Mouse (Mus musculus) midbrain, embryonic 13.5 days (tissue): Measurements from ENCODE around the gene Znhit2. TPM values are rescaled to one million over a fixed set of nuclear protein-coding genes. Genes with fewer than 3 reads are reported as not detected.
A peak's percentile ranks its signal among the peaks of the same experiment; 100 is the strongest.

Experiments used
- ATAC-seq: fragments of 200-750 bp; cut with Nextera tagmentation; 2 replicates; pipeline ENCODE4 v1.8.0; 2017; ENCODE audit warnings: mild to moderate bottlenecking, moderate TSS enrichment, moderate library complexity
- H3K27ac ChIP-seq: fragments of 300-500 bp; sonication (generic); 2 replicates; pipeline ENCODE4 v1.5.1; 2015; ENCODE audit warnings: inconsistent platforms, mild to moderate bottlenecking, moderate library complexity
- H3K27me3 ChIP-seq: fragments of 300-500 bp; sonication (generic); 2 replicates; pipeline ENCODE4 v1.6.1; 2015; ENCODE audit warnings: mild to moderate bottlenecking, inconsistent platforms
- H3K36me3 ChIP-seq: fragments of 300-500 bp; sonication (generic); 2 replicates; pipeline ENCODE4 v1.6.1; 2015; ENCODE audit warnings: mild to moderate bottlenecking, inconsistent platforms
- H3K4me1 ChIP-seq: fragments of 300-500 bp; sonication (generic); replicated peaks from 2 replicates; pipeline ENCODE4 v1.6.1; 2015; ENCODE audit warnings: inconsistent platforms
- H3K4me2 ChIP-seq: fragments of 300-500 bp; sonication (generic); replicated peaks from 2 replicates; pipeline ENCODE4 v1.6.1; 2015; ENCODE audit warnings: moderate library complexity, mild to moderate bottlenecking, inconsistent platforms
- H3K4me3 ChIP-seq: fragments of 300-500 bp; sonication (generic); replicated peaks from 2 replicates; pipeline ENCODE4 v1.5.1; 2015; ENCODE audit warnings: mild to moderate bottlenecking, inconsistent platforms
- H3K9ac ChIP-seq: fragments of 300-500 bp; sonication (generic); replicated peaks from 2 replicates; pipeline ENCODE4 v1.6.1; 2015; ENCODE audit warnings: mild to moderate bottlenecking, inconsistent platforms
- H3K9me3 ChIP-seq: fragments of 300-500 bp; sonication (generic); 2 replicates; pipeline ENCODE4 v1.6.1; 2016; ENCODE audit warnings: mild to moderate bottlenecking, inconsistent platforms
- WGBS: fragments of 180-500 bp; shearing (Covaris S2); methylation state at CpG from one replicate; pipeline ENCODE4 v1.1.7; 2015; 5-methylcytosine and 5-hydroxymethylcytosine counted together
- polyA plus RNA-seq: library from polyadenylated mRNA; unstranded; fragments of >200 nt; fragmentation: Nextera tagmentation; extraction: Ambion mirVana; gene quantifications from 2 replicates; pipeline ENCODE4 v1.2.1, GENCODE M21; 2015

Gene Znhit2
- polyA plus RNA-seq, 1 experiment from 2014 or later = 33.1 TPM

DNA sequence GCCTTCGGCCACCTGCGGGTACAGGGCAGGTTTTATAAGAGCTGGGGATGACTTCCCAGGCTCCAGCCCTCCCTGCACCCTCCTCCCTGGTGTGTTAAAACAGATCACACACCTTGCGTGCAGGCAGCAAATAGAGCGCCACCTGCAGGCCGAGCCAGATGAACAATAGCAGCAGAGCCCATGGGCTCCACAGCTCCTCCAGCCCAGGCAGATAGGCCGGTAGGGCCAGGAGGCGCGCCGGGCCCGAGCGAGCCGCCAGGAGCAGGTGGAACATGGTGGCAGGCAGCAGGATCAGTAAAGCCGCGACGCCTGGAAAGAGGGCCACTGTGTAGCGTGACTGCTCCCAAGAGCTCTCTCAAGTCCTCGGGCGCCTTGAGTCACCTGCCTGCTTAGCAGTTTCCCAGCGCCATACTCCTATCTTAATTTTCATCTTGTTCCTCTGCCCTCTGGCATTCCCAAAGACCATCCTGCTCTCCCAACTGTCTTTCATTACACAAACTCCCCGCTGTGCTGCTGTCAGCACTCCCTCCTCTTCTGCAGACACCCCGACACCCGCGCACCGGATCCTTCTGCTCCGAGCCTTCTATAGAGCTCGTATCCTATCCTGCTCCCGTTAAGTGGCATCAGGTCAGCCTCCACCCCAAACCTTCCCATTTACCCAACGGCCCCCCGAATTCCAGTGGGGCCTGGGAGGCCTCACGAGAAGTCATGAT lies 6.2 kb downstream of the Znhit2 start:
- no peaks in the 10 kb centered on the region for H3K27me3 ChIP-seq
- peak overlapping the region; percentile 93 for H3K27ac ChIP-seq
- no peaks in the 10 kb centered on the region for H3K9me3 ChIP-seq
- under 1% methylated on average over 30 of the region's 30 CpGs for WGBS
- peak overlapping the region; percentile 84 for H3K9ac ChIP-seq
- peaks cover 48% of the 10 kb centered on the region for H3K4me1 ChIP-seq
- peak overlapping the region; percentile 93 for H3K4me2 ChIP-seq
- ATAC-seq = peak; percentile 76
- peaks cover 28% of the 10 kb centered on the region for H3K36me3 ChIP-seq
- peak overlapping the region; percentile 62 for H3K4me3 ChIP-seq

DNA sequence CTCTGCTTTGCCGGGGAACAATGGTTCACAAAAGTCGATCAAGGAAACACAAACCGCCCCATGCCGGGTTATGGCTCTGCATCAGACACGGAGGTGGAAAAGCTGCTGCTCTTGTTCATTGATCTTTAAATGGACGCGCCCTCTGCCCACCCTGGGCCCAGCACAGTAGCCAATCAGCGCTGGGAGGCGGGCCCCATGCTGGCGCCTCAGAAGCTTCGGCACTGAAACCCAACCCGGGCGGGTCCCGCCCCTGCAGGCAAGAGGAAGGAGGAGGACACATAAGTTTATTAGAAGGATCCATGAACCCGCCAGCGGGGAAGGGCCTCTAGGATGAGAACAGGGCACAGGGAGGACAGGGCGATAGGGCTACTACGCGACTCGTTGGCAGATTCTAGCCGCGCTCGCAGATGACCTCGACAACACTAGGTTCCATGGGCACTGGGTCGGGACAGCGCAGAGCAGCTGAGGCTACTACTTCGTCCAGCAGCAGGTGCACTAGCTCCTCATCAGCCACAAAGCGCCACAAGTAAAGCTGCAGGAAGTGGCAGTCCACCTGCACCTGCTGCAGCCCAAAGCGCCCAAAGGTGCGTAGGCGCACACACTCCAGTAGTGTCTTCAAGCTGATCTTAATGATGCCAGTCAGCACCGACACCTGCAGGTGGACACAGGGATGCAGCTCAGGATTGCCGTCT lies 6.9 kb downstream of the Znhit2 start, which contains the start of gene Tm7sf2:
Tm7sf2 (minus strand) TSS at position 650 of the 692 bp plus-strand sequence.
- Histone ChIP-seq H3K27ac (peak within 1 kb of the TSS; percentile 93), H3K36me3 (peaks cover 33% of the 10 kb centered on the region), H3K27me3 (no peaks in the 10 kb centered on the region), H3K9me3 (no peaks in the 10 kb centered on the region), H3K4me1 (peaks cover 41% of the 10 kb centered on the region), H3K4me3 (peak within 1 kb of the TSS; percentile 62), H3K4me2 (peak within 1 kb of the TSS; percentile 93), H3K9ac (peak within 1 kb of the TSS; percentile 84)
- peak; percentile 92 for ATAC-seq
- WGBS = 8% methylated on average over 33 of the region's 33 CpGs

DNA sequence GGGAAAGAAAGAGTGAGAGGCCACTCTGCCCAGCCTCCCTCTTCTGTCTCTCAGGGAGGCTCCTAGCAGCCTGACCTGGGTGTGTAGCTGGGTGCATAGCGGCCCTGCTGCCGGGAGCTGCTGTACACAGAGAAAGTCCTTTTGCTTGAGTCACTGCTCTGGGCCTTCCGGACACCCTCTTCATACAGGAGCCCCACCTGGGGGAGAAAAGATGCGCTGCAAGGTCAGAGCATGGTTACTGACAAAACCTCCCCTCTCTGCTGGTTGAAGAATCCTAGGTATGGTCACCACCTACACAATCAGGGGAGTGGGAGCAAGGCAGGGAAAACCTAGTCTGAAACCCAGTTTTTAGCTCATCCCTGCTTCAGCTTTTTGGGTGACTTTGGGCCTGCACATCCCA lies 8.0 kb downstream of the Znhit2 start:
- Histone ChIP-seq H3K9ac (no peak overlapping the region), H3K4me3 (no peak overlapping the region), H3K27me3 (no peaks in the 10 kb centered on the region), H3K4me1 (peaks cover 30% of the 10 kb centered on the region), H3K36me3 (peaks cover 42% of the 10 kb centered on the region), H3K4me2 (no peak overlapping the region), H3K27ac (no peak overlapping the region), H3K9me3 (no peaks in the 10 kb centered on the region)
- no peak for ATAC-seq
- WGBS = 82% methylated on average over 4 of the region's 4 CpGs

DNA sequence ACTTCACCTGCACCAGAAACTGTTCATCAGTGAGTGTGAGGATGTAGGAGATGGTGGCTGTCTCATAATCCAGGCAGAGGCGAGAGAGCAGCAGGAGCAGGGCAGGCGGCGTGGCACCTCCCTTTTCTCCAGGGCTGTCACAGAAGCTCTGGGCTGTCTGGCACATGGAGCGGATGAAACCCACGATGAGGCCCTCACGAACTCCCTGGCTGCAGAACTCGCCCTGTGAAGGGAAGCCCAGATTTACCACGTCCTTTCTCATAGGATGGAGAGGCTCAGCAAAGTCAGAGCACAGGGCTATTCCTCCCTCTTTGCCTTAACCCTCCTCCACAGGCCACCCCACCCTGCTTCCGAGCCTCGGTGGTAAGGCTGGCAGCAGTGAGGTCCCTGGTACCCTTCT lies 8.9 kb downstream of the Znhit2 start:
- H3K9ac ChIP-seq = no peak overlapping the region
- peaks cover 29% of the 10 kb centered on the region for H3K4me1 ChIP-seq
- H3K36me3 ChIP-seq = peaks cover 46% of the 10 kb centered on the region
- H3K27me3 ChIP-seq = no peaks in the 10 kb centered on the region
- no peaks in the 10 kb centered on the region for H3K9me3 ChIP-seq
- no peak overlapping the region for H3K4me2 ChIP-seq
- WGBS = 92% methylated on average over 10 of the region's 10 CpGs
- no peak for ATAC-seq
- no peak overlapping the region for H3K4me3 ChIP-seq
- H3K27ac ChIP-seq = no peak overlapping the region

DNA sequence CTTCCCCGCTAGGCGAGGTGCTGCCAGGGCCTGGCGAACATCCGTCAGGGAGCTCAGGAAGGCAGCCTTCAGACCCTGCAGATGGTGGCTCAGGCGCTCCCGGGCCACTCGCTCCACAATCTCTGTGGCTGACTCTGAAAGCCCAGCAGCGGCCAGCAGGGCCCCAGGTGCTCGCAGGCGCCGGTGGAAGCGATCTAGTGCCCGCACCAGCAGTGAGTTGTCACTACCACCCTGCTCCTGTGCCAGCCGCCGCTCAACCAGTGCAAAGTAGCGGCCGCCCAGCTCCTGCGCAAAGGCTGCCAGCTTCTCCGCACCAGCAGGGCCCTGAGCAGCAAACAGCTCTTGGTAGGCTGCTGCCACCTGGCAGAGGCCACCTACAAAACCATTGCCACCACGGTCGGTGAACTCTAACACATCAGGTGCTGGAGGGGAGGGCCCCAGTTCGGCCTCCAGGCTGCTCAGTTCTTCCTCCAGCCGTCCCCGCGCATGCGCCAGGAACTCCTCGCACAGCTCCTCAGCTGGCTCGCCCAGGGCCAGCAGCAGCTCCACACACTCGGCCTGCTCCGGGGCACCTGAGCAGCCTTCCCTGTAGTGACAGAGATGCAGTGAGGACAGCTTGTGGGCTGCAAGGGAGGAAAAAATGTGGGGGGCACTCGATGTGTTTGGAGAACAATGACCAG lies 9.7 kb downstream of the Znhit2 start:
- H3K4me1 ChIP-seq = peaks cover 29% of the 10 kb centered on the region
- H3K4me2 ChIP-seq = no peak overlapping the region
- 93% methylated on average over 31 of the region's 31 CpGs for WGBS
- no peaks in the 10 kb centered on the region for H3K27me3 ChIP-seq
- no peak for ATAC-seq
- peak overlapping the region; percentile 28; the same call in 1 of the 2 replicates for H3K9ac ChIP-seq
- H3K36me3 ChIP-seq = peaks cover 46% of the 10 kb centered on the region
- H3K9me3 ChIP-seq = no peaks in the 10 kb centered on the region
- no peak overlapping the region for H3K27ac ChIP-seq
- H3K4me3 ChIP-seq = no peak overlapping the region

DNA sequence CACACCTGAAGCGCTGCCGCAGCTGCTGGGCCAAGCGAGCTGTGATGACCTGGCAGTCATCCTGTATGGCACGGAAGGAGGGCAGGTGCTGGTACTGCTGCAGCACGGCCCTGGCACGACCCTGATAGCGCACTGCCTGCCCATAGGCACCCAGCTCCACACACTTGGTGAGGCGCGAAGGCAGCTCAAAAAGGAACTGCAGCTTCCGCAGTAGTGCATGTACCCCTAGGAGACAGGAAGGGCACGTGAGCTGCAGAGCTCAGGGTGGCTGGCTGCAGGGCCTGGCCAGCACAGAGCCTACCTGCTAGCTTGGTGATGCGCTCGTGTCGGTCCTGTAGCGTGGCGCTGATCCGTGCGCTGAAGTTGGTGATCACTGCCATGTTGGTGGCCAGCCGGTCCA lies 10.3 kb downstream of the Znhit2 start:
- Histone ChIP-seq H3K4me1 (peaks cover 29% of the 10 kb centered on the region), H3K27ac (no peak overlapping the region), H3K9ac (peak overlapping the region; percentile 28; the same call in 1 of the 2 replicates), H3K36me3 (peaks cover 46% of the 10 kb centered on the region), H3K4me2 (no peak overlapping the region), H3K9me3 (no peaks in the 10 kb centered on the region), H3K27me3 (no peaks in the 10 kb centered on the region), H3K4me3 (no peak overlapping the region)
- 96% methylated on average over 19 of the region's 19 CpGs for WGBS
- no peak for ATAC-seq

DNA sequence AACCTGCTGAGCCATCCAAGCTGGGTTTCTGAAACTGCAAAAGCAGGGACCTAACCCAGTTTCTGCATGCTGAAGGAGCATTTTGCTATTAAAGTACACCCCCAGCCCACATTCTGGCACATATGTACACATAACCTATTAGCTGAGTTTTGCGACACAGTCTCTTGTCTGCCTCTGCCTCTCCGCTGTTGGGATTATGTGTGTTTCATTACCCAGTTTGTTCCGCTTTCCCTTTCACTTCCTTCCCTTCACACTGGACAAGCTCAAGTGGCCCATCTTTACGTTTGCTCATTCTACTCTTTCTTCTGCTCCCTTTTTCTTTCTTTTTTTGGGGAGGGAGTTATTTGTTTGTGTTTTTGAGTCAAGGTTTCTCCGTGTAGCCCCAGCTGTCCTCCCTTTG lies 12.9 kb downstream of the Znhit2 start:
- WGBS = 89% methylated on average over 5 of the region's 5 CpGs
- H3K4me3 ChIP-seq = no peak overlapping the region
- no peaks in the 10 kb centered on the region for H3K27me3 ChIP-seq
- H3K9ac ChIP-seq = no peak overlapping the region
- no peak for ATAC-seq
- no peaks in the 10 kb centered on the region for H3K9me3 ChIP-seq
- H3K36me3 ChIP-seq = peaks cover 44% of the 10 kb centered on the region
- no peak overlapping the region for H3K27ac ChIP-seq
- peaks cover 17% of the 10 kb centered on the region for H3K4me1 ChIP-seq
- H3K4me2 ChIP-seq = no peak overlapping the region

DNA sequence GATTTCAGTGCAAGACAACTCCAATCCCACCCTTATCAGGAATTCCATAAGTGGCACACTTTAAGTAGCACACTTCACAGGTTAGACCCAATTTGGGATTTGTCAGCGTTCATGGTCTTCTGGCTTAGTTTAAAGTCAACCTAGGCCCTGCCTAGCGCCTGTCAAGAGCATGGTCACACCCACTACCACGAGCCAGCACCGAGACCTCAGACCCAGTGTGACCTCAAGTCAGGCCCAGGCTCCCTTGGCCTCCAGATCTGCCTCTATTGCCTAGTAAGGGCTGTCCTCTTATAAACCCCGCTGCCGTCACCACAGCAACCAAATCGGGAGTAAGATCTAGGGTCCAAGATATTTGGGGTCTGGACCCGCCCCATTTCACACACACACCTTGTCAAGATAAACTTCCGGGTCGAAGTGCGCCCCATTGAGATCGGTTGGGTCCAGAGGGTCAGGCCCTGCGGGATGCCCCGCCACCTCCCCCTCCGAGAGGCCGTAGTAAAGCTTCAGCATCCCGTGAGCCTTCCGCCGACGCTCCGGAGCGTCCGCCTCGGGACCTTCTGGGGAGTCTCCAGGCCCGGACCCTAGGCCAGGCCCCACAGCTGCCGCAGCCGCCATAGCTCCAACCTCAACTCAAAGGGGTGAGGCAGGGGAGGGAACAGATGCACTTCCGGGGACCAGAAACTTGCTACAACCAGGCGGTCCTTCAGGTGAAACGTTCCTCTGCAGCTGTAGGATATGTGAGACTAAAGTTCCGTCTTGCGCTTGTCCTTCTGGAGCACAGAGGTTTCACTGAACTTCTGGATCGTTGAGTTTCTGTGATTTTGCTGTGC lies 15.8 kb downstream of the Znhit2 start, which contains the start of gene Vps51:
Vps51 (minus strand) TSS at position 668 of the 830 bp plus-strand sequence.
- Histone ChIP-seq H3K27ac (peak within 1 kb of the TSS; percentile 83), H3K36me3 (peaks cover 38% of the 10 kb centered on the region), H3K9ac (peak within 1 kb of the TSS; percentile 81), H3K4me2 (peak within 1 kb of the TSS; percentile 87), H3K4me3 (peak within 1 kb of the TSS; percentile 74), H3K27me3 (no peaks in the 10 kb centered on the region), H3K9me3 (no peaks in the 10 kb centered on the region), H3K4me1 (peaks cover 17% of the 10 kb centered on the region)
- ATAC-seq = peak; percentile 92
- WGBS = 1% methylated on average over 33 of the region's 33 CpGs

DNA sequence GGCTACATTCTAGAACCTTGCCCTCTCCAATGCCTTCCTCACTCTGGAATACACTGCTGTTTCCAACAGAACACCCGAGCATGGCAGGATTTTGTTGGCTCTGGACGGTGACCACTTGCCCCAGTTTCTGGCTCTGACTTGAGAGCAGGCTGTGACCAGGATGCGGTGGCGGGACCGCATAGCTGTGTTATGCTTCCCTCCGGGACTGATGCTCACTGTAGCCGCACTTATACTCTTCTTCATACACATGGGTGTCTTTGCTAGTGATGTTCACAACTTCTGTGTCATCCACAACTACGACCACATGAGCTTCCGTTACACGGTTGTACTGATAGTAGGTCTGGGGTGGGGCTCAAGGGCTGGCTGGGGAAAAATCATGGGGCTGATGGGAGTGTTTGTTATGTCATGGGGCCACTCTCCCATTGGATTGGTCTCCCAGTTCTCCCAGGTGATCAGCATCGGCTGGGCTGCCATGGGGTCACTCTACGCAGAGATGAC lies 19.0 kb downstream of the Znhit2 start, which contains the start of gene Tmem262:
Tmem262 (plus strand) TSS at position 51 of the 498 bp plus-strand sequence.
- Histone ChIP-seq H3K9ac (no peak within 1 kb of the TSS), H3K36me3 (peaks cover 28% of the 10 kb centered on the region), H3K4me2 (no peak within 1 kb of the TSS), H3K9me3 (no peaks in the 10 kb centered on the region), H3K4me1 (peaks cover 30% of the 10 kb centered on the region), H3K27me3 (no peaks in the 10 kb centered on the region), H3K27ac (no peak within 1 kb of the TSS), H3K4me3 (no peak within 1 kb of the TSS)
- ATAC-seq = no peak
- WGBS = 95% methylated on average over 12 of the region's 12 CpGs

DNA sequence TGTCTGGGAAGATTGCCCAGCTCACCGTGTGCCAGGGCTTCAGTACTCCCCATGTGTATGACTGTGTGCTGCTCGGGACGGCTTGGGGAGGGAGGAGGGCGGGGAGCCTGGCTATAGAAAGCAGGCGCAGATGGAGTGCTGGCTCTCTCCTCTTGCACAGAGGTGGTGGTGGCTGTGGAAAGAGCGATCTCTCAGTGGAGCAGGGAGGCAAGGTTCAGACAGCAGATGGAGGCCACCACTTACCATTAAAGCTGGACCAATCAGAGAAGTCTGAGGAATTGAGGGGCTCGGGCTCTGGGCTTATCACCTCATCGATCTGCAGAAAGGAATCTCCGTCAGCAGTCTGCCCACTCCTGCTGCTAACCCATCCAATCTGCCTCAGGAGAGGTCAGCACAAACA lies 21.2 kb downstream of the Znhit2 start, which contains the start of gene Gm28374:
Gm28374 (minus strand) TSS at position 101 of the 400 bp plus-strand sequence.
- H3K9ac ChIP-seq = no peak within 1 kb of the TSS
- H3K4me3 ChIP-seq = no peak within 1 kb of the TSS
- H3K9me3 ChIP-seq = no peaks in the 10 kb centered on the region
- H3K36me3 ChIP-seq = peaks cover 28% of the 10 kb centered on the region
- 94% methylated on average over 9 of the region's 9 CpGs for WGBS
- H3K4me1 ChIP-seq = peaks cover 31% of the 10 kb centered on the region
- H3K27me3 ChIP-seq = no peaks in the 10 kb centered on the region
- H3K27ac ChIP-seq = no peak within 1 kb of the TSS
- no peak for ATAC-seq
- H3K4me2 ChIP-seq = no peak within 1 kb of the TSS
